Mouse (Mus musculus): ENCODE measurements around the gene Cend1.

Gene Cend1

GRCm38 (mm10) chr7:141392552-141393222, 36.6 kb downstream of the Cend1 start:
- no peak for DNase-seq (ENCODE audit: low spot score in 2 of 2)

- DNase-seq (ENCODE audit: low spot score in 2 of 2): peak; percentile 96 to 97
Measured at GRCm38 (mm10) chr7:141391625-141392551, 37.4 kb downstream of the Cend1 start, which contains the start of gene Taldo1. Taldo1 (plus strand) TSS chr7:141392199.

- no peak for DNase-seq (ENCODE audit: low spot score in 2 of 2)
Measured at GRCm38 (mm10) chr7:141390326-141391259, 38.7 kb downstream of the Cend1 start.

- DNase-seq (ENCODE audit: low spot score in 2 of 2): no peak
Measured at GRCm38 (mm10) chr7:141388487-141389109, 40.7 kb downstream of the Cend1 start.

GRCm38 (mm10) chr7:141387807-141388486, 41.3 kb downstream of the Cend1 start:
- DNase-seq (ENCODE audit: low spot score in 2 of 2): no peak

- DNase-seq (ENCODE audit: low spot score in 2 of 2): no peak
Measured at GRCm38 (mm10) chr7:141381068-141381835, 48.0 kb downstream of the Cend1 start.

GRCm38 (mm10) chr7:141379584-141379983, 49.7 kb downstream of the Cend1 start:
- no peak for DNase-seq (ENCODE audit: low spot score in 2 of 2)

All from frontal cortex, postnatal 36 days (tissue).